Mouse (Mus musculus) MEL (cell line): ENCODE measurements at regions not wholly inside any gene's neighbourhood (a gene's known extent, or its start where the extent isn't known, plus 50 kb on each side); places are given as distances from the start of the nearest gene placed in this dataset.

Experiments used
- DNase-seq: peaks from one replicate; pipeline ENCODE4 v3.0.0; 2011; ENCODE audit warnings: low read depth, low spot score
- H3K27ac ChIP-seq: 2 replicates; pipeline ENCODE4 v1.5.1; 2012; ENCODE audit warnings: low read depth, mild to moderate bottlenecking, control low read depth, low read length, moderate library complexity; ENCODE audit not compliant: control insufficient read depth
- H3K27me3 ChIP-seq, 2 experiments: fragments of 150-350 bp in 1 of 2; sonication (generic) in 1 of 2; 2 replicates each; pipeline ENCODE4 v1.6.1; 2012; ENCODE audit warnings: low read length in 2 of 2, mild to moderate bottlenecking in 2 of 2, improper control_type of control experiment in 1 of 2, moderate library complexity in 1 of 2; ENCODE audit not compliant: insufficient read depth in 2 of 2, control insufficient read depth in 1 of 2
- H3K36me3 ChIP-seq, 2 experiments: 2 replicates each; pipeline ENCODE4 v1.6.1; 2012 to 2014; ENCODE audit warnings: low read length in 2 of 2, improper control_type of control experiment in 1 of 2, inconsistent platforms in 1 of 2, mild to moderate bottlenecking in 1 of 2; ENCODE audit not compliant: insufficient read depth in 2 of 2, control insufficient read depth in 1 of 2
- H3K4me1 ChIP-seq, 2 experiments: fragments of 150-350 bp in 1 of 2; sonication (generic) in 1 of 2; 2 replicates each; pipeline ENCODE4 v1.6.1; 2012; ENCODE audit warnings: low read length in 2 of 2, improper control_type of control experiment in 1 of 2, mild to moderate bottlenecking in 1 of 2; ENCODE audit not compliant: insufficient read depth in 2 of 2, control insufficient read depth in 1 of 2
- H3K4me3 ChIP-seq, 2 experiments: fragments of 150-350 bp in 1 of 2; sonication (generic) in 1 of 2; 2 replicates each; pipeline ENCODE4 v1.5.1; 2012; ENCODE audit warnings: low read depth in 2 of 2, low read length in 2 of 2, mild to moderate bottlenecking in 2 of 2, moderate library complexity in 2 of 2, control low read depth in 1 of 2, improper control_type of control experiment in 1 of 2; ENCODE audit not compliant: control insufficient read depth in 1 of 2, insufficient read depth in 1 of 2
- H3K79me2 ChIP-seq: 2 replicates; pipeline ENCODE4 v1.6.1; 2012; ENCODE audit warnings: mild to moderate bottlenecking, low read length, moderate library complexity; ENCODE audit not compliant: control insufficient read depth, poor library complexity, insufficient read depth
- H3K9ac ChIP-seq: 2 replicates; pipeline ENCODE4 v1.6.1; 2012; ENCODE audit warnings: low read depth, mild to moderate bottlenecking, control low read depth, low read length, moderate library complexity; ENCODE audit not compliant: control insufficient read depth, poor library complexity, severe bottlenecking
- H3K9me3 ChIP-seq: fragments of 150-350 bp; sonication (generic); replicated peaks from 2 replicates; pipeline ENCODE4 v1.6.1; 2012; ENCODE audit warnings: mild to moderate bottlenecking, low read length, improper control_type of control experiment, moderate library complexity; ENCODE audit not compliant: insufficient read depth
- BHLHE40 ChIP-seq: IDR thresholded peaks from 2 replicates; pipeline ENCODE4 v1.6.1; 2012; ENCODE audit warnings: low read depth, mild to moderate bottlenecking, inconsistent platforms, low read length, improper control_type of control experiment, borderline replicate concordance
- CHD1 ChIP-seq: IDR thresholded peaks from 2 replicates; pipeline ENCODE4 v1.6.1; 2012; ENCODE audit warnings: low read depth, mild to moderate bottlenecking, inconsistent platforms, low read length, improper control_type of control experiment
- CTCF ChIP-seq, 3 experiments: IDR thresholded peaks in 2 of 3; conservative IDR thresholded peaks in 1 of 3; 2 replicates each; pipeline ENCODE4 v1.5.1; 2011 to 2012; ENCODE audit warnings: low read length in 3 of 3, low read depth in 2 of 3, mild to moderate bottlenecking in 2 of 3, improper control_type of control experiment in 1 of 3, inconsistent platforms in 1 of 3, mixed read lengths in 1 of 3, moderate library complexity in 1 of 3; ENCODE audit not compliant: control insufficient read depth in 1 of 3, insufficient read depth in 1 of 3, poor library complexity in 1 of 3, severe bottlenecking in 1 of 3
- E2F4 ChIP-seq: IDR thresholded peaks from 2 replicates; pipeline ENCODE4 v1.6.1; 2011; ENCODE audit warnings: low read depth, low read length, improper control_type of control experiment, borderline replicate concordance
- EP300 ChIP-seq, 2 experiments: IDR thresholded peaks; 2 replicates each; pipeline ENCODE4 v1.6.1; 2011; ENCODE audit warnings: improper control_type of control experiment in 2 of 2, low read length in 2 of 2, low read depth in 1 of 2, mild to moderate bottlenecking in 1 of 2
- ETS1 ChIP-seq: IDR thresholded peaks from 2 replicates; pipeline ENCODE4 v1.6.1; 2012; ENCODE audit warnings: low read depth, mild to moderate bottlenecking, inconsistent platforms, low read length, improper control_type of control experiment, moderate library complexity
- GABPA ChIP-seq: IDR thresholded peaks from 2 replicates; pipeline ENCODE4 v1.6.1; 2012; ENCODE audit warnings: low read depth, mild to moderate bottlenecking, inconsistent platforms, low read length, improper control_type of control experiment, moderate library complexity
- HCFC1 ChIP-seq: IDR thresholded peaks from 2 replicates; pipeline ENCODE4 v1.6.1; 2012; ENCODE audit warnings: low read depth, mild to moderate bottlenecking, inconsistent platforms, low read length, improper control_type of control experiment, moderate library complexity
- KAT2A ChIP-seq: conservative IDR thresholded peaks from 2 replicates; pipeline ENCODE4 v1.6.1; 2012; ENCODE audit warnings: low read depth, low read length, improper control_type of control experiment, inconsistent platforms
- MAFK ChIP-seq: IDR thresholded peaks from 2 replicates; pipeline ENCODE4 v1.6.1; 2011; ENCODE audit warnings: low read depth, mild to moderate bottlenecking, low read length, improper control_type of control experiment, borderline replicate concordance
- MEF2A ChIP-seq: IDR thresholded peaks from 2 replicates; pipeline ENCODE4 v1.6.1; 2014; ENCODE audit warnings: low read depth, mild to moderate bottlenecking, inconsistent platforms, low read length, improper control_type of control experiment; ENCODE audit not compliant: poor library complexity, insufficient replicate concordance, severe bottlenecking; ENCODE audit errors: extremely low read depth
- MYB ChIP-seq: IDR thresholded peaks from 2 replicates; pipeline ENCODE4 v1.6.1; 2011; ENCODE audit warnings: mild to moderate bottlenecking, low read depth, low read length, improper control_type of control experiment
- MYC ChIP-seq: IDR thresholded peaks from 2 replicates; pipeline ENCODE4 v1.6.1; 2011; ENCODE audit warnings: low read depth, mild to moderate bottlenecking, low read length, improper control_type of control experiment, moderate library complexity
- NELFE ChIP-seq: IDR thresholded peaks from 2 replicates; pipeline ENCODE4 v1.6.1; 2011; ENCODE audit warnings: low read depth, low read length, improper control_type of control experiment
- POLR2A ChIP-seq, 2 experiments: IDR thresholded peaks; 2 replicates each; pipeline ENCODE4 v1.6.1; 2011 to 2012; ENCODE audit warnings: low read length in 2 of 2, mild to moderate bottlenecking in 2 of 2, control low read depth in 1 of 2, improper control_type of control experiment in 1 of 2, low read depth in 1 of 2, moderate library complexity in 1 of 2; ENCODE audit not compliant: control insufficient read depth in 1 of 2, insufficient read depth in 1 of 2, poor library complexity in 1 of 2
- RAD21 ChIP-seq: IDR thresholded peaks from 2 replicates; pipeline ENCODE4 v1.6.1; 2011; ENCODE audit warnings: mild to moderate bottlenecking, low read depth, low read length, improper control_type of control experiment
- RCOR1 ChIP-seq: IDR thresholded peaks from 2 replicates; pipeline ENCODE4 v1.6.1; 2012; ENCODE audit warnings: low read depth, mild to moderate bottlenecking, inconsistent platforms, low read length, improper control_type of control experiment
- SIN3A ChIP-seq: IDR thresholded peaks from 2 replicates; pipeline ENCODE4 v1.6.1; 2012; ENCODE audit warnings: low read length, improper control_type of control experiment, inconsistent platforms
- SMC3 ChIP-seq: IDR thresholded peaks from 2 replicates; pipeline ENCODE4 v1.6.1; 2011; ENCODE audit warnings: low read depth, low read length, improper control_type of control experiment
- TAL1 ChIP-seq: IDR thresholded peaks from 2 replicates; pipeline ENCODE4 v1.6.1; 2012; ENCODE audit warnings: mild to moderate bottlenecking, inconsistent platforms, low read length, moderate library complexity, mixed read lengths
- TBP ChIP-seq: IDR thresholded peaks from 2 replicates; pipeline ENCODE4 v1.8.0; 2011; ENCODE audit warnings: low read depth, low read length, improper control_type of control experiment
- TCF12 ChIP-seq: IDR thresholded peaks from 2 replicates; pipeline ENCODE4 v1.6.1; 2014; ENCODE audit warnings: low read depth, mild to moderate bottlenecking, inconsistent platforms, low read length, improper control_type of control experiment, moderate library complexity
- UBTF ChIP-seq: IDR thresholded peaks from 2 replicates; pipeline ENCODE4 v1.6.1; 2012; ENCODE audit warnings: low read depth, mild to moderate bottlenecking, inconsistent platforms, low read length, improper control_type of control experiment, moderate library complexity, borderline replicate concordance; ENCODE audit not compliant: insufficient read depth
- USF1 ChIP-seq: IDR thresholded peaks from 2 replicates; pipeline ENCODE4 v1.6.1; 2014; ENCODE audit warnings: low read depth, mild to moderate bottlenecking, inconsistent platforms, low read length, improper control_type of control experiment, moderate library complexity
- ZC3H11A ChIP-seq: IDR thresholded peaks from 2 replicates; pipeline ENCODE4 v1.6.1; 2012; ENCODE audit warnings: low read depth, mild to moderate bottlenecking, inconsistent platforms, low read length, improper control_type of control experiment
- ZKSCAN1 ChIP-seq: IDR thresholded peaks from 2 replicates; pipeline ENCODE4 v1.6.1; 2012; ENCODE audit warnings: low read depth, mild to moderate bottlenecking, inconsistent platforms, low read length, improper control_type of control experiment, moderate library complexity
- ZNF384 ChIP-seq: IDR thresholded peaks from 2 replicates; pipeline ENCODE4 v1.6.1; 2012; ENCODE audit warnings: low read depth, mild to moderate bottlenecking, inconsistent platforms, low read length, improper control_type of control experiment

DNA sequence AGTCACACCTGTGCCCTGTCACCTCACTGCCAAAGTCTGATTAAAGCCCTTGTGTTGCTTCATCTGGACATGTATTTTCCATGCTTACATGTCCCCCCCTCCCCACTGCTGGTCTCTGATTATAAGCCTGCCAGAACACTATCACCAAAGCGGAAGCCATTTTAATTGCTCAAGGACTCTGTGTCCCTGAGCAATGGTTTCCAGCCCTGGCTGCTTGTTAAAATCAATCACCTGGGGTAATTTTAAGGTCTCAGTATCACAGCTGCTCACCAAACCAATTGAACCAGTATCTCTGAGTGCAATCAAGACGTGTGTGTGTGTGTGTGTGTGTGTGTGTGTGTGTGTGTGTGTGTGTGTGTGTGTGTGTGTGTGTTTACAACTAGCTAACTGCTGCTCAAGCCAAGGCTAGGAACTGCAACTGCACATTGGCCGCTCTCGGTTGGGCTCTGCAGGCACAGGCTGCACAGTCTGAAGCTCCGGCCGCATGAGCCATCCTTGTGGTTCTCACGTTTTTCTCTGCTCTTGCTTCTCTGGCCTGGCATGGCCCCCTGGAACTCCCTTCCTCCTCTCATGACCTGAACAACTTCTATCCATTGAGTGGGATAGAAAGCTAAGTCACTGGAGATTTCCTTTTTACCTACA, 96.3 kb upstream of the Arntl start:
- Histone ChIP-seq H3K4me3 (no peak overlapping the region), H3K36me3 (no peaks in the 10 kb centered on the region), H3K27ac (no peak overlapping the region), H3K9me3 (no peaks in the 10 kb centered on the region), H3K4me1 (no peaks in the 10 kb centered on the region), H3K79me2 (no peaks in the 10 kb centered on the region), H3K9ac (no peak overlapping the region), H3K27me3 (no peaks in the 10 kb centered on the region)
- no peak for DNase-seq
- TF ChIP-seq ETS1: no peak
- no peak for TF ChIP-seq SMC3
- TF ChIP-seq MYB: no peak
- no peak for TF ChIP-seq TBP
- no peak for TF ChIP-seq HCFC1
- TF ChIP-seq BHLHE40: no peak
- TF ChIP-seq E2F4: no peak
- no peak for TF ChIP-seq SIN3A
- no peak for TF ChIP-seq TCF12
- TF ChIP-seq ZKSCAN1: no peak
- no peak for TF ChIP-seq ZC3H11A
- TF ChIP-seq NELFE: no peak
- no peak for TF ChIP-seq EP300 (IDR thresholded peaks at IDR 0.05; ENCODE audit: low read depth in 1 of 2, low read length in 2 of 2)
- TF ChIP-seq RCOR1: no peak
- no peak for TF ChIP-seq USF1
- no peak for TF ChIP-seq POLR2A (IDR thresholded peaks at IDR 0.05; ENCODE audit: control insufficient read depth in 1 of 2, insufficient read depth in 1 of 2, low read depth in 1 of 2, low read length in 2 of 2, poor library complexity in 1 of 2)

DNA sequence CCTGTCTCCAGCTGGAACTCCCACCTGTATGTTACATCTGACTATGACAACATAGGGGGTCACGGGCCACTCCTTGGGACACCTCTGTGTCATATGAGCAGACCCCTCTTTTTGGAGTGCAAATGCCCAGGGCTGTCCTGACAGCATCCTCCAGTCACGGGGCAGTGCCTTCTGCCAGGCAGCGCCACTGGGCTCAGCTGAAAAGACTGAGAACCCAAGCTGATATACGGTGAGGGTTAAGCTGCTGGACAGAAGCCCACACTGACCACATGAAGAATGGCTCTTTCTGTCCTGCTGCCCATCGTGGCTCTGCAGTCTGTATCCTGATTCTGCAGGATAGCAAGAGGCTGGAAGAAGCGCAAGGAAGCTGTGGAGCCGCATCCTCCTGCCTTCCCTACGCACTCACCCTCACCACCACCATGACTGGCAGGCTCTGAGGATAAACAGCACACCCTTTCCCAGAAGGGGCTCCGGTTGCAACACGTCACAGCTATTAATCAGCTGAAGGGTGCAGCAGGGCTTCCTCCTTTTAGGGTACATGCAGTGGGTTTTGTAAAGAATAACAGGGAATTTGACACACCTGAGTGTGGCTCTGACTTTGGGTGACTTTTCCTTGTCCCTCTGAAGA, 93.9 kb upstream of the Arntl start:
- H3K79me2 ChIP-seq: no peaks in the 10 kb centered on the region
- TF ChIP-seq RAD21: no peak
- no peak for TF ChIP-seq ZNF384
- TF ChIP-seq CHD1: no peak
- no peak for TF ChIP-seq E2F4
- no peak for TF ChIP-seq MEF2A
- no peak for TF ChIP-seq CTCF (IDR thresholded peaks at IDR 0.05 in 2 of 3, conservative IDR thresholded peaks at IDR 0.05 in 1 of 3; ENCODE audit: control insufficient read depth in 1 of 3, insufficient read depth in 1 of 3, low read depth in 2 of 3, low read length in 3 of 3, poor library complexity in 1 of 3, severe bottlenecking in 1 of 3)
- TF ChIP-seq KAT2A: no peak
- TF ChIP-seq EP300 (IDR thresholded peaks at IDR 0.05; ENCODE audit: low read depth in 1 of 2, low read length in 2 of 2): no peak
- TF ChIP-seq GABPA: no peak
- TF ChIP-seq TAL1: no peak
- no peak for TF ChIP-seq TBP
- no peak for TF ChIP-seq MAFK
- no peak for TF ChIP-seq BHLHE40
- no peak for TF ChIP-seq RCOR1
- no peak for TF ChIP-seq UBTF
- TF ChIP-seq NELFE: no peak
- no peak for TF ChIP-seq MYC
- TF ChIP-seq HCFC1: no peak
- TF ChIP-seq, all 39 proteins: peak for 0
- no peak overlapping the region for H3K4me3 ChIP-seq

More for the DNA sequence above, 93.9 kb upstream of the Arntl start:
- Histone ChIP-seq H3K4me1 (no peaks in the 10 kb centered on the region), H3K36me3 (no peaks in the 10 kb centered on the region), H3K27ac (no peak overlapping the region), H3K9me3 (no peaks in the 10 kb centered on the region), H3K9ac (no peak overlapping the region), H3K27me3 (no peaks in the 10 kb centered on the region)
- DNase-seq: no peak
